Mouse (Mus musculus) cerebellum, postnatal 10 days (tissue): ENCODE measurements around the gene Adamts18.
A peak's percentile ranks its signal among the peaks of the same experiment; 100 is the strongest.

Experiments used
- DNase-seq, 2 experiments: peaks; one replicate each; pipeline ENCODE4 v3.0.0; 2021; ENCODE audit warnings: mixed read lengths in 2 of 2

The Adamts18 gene

GRCm38 (mm10) chr8:113753153-113753552 is 95.4 kb downstream of the Adamts18 start:
- no peak for DNase-seq

- no peak for DNase-seq
These were observed 96.2 kb downstream of the Adamts18 start for GRCm38 (mm10) chr8:113752349-113752748.

GRCm38 (mm10) chr8:113735496-113736060 is 113.0 kb downstream of the Adamts18 start:
- DNase-seq: no peak

- no peak for DNase-seq
These were observed 123.2 kb downstream of the Adamts18 start for GRCm38 (mm10) chr8:113725331-113725730.

DNA sequence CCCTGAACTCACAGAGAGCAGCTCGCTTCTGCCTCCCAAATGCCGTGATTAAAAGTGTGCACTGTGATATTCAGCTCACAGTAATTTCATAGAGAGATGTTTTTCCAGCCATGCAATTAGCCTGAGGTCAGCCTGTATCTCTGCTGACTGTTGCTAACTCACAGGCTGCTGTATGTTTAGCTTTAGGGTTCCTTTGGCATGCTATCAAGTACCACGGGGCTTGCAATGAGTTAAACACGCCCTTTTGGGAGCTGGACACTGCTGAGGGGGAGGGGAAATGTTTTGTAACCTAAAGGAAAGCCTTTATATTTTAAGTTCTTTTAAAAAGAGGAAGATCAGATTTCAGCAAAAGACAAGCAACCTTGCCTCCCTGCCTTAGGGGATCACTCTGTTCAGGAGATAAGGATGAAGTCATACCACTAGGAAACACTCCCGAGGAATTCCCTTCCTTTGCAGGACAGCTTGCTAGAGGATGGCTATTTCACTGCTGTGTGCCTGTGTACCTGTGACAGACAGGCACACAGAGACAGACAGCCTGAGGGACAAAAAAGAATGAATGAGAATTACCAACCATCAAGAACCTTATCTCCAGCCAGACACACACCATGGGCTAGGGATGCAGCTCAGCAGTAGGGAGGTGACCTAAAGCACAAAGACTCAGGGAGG is 124.5 kb downstream of the Adamts18 start:
- DNase-seq: no peak

- peak; percentile 32 to 38 for DNase-seq
These were observed 127.1 kb downstream of the Adamts18 start for GRCm38 (mm10) chr8:113721459-113721858.

- peak; percentile 33 to 43 for DNase-seq
These were observed 143.6 kb downstream of the Adamts18 start for GRCm38 (mm10) chr8:113704968-113705367.

DNA sequence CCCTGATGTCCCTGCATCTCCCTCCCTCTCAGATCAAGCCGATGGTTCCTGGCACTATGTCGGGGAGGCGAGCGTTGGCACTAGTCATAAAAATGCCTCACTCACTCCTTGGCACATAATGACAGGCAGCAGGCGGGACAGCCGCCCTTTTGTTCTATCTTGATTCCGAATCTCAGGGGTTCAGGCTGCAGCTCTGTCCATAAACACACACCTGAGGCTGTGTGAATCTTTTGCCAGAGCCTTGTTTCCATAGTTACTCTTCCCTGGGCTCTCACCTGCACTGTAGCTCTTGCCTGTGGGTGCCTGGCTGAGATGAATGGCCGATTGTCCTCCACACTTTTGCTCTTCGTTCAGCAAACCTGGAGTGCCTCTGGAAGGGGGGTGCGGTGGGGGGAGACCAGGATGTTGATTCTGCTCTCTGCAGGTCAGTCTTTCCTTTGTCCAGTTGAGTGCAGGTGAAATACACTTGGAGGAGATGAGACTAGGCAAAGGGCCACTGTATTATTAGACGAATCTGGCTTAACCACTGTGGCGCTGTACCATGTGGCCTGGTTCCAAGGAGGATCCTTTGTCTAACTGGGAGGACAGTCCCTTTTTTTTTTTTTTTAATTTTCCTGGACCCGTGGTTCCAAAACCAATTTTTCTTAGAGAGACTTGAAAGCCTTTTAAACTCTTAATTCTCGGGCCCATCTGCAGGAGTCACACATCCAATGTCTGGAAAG is 156.8 kb downstream of the Adamts18 start:
- peak; percentile 86 for DNase-seq

- no peak for DNase-seq
These were observed 160.0 kb downstream of the Adamts18 start for GRCm38 (mm10) chr8:113688543-113688915.

DNA sequence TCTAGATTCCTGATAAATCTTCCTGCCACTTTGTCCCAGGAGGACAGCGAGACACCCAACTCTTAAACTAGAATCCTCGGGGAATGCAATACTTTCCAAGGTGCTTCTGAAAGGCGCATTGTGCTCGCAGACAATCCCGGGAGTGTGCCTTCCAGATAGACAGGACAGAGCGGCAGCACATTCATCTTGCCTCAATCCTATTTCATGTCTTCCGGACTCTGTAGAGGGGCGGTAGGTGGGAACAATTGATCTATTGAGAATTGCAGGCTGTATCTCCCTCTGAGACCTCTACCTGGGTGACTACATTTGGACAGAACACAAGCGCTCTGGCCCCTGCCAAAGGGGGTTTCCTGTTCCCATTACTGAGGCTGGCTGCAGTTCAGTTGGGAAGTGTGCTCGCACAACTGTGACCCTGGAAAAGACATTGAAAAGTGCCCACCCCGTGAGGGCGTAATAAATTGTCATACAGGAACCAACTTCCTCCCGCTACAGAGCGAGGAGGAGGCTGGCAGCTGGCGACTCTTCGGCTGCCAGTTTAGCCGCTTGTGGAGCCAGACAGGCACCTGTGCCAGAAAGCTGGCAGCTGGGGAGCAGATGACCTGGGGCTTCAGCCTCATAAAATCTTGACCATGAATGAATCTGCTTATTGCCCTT is 160.5 kb downstream of the Adamts18 start:
- peak; percentile 86 to 91 for DNase-seq

DNA sequence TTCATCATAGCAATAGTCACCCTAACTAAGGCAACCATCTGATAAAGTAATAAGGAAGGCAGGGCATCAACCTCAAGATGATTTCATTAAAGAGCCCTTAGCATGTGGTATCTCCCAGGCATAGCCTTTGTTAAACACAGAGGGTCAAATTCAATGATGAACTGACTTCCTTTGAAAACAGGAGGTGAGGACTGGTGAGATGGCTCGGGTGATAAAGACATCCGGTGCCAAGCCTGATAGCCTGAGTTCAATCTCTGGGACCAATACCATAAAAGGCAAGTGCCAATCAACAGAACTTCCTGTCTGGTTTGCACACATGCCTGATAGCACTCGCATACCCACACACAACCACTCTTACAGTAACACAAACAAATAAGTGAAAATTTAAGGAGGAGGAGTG is 169.2 kb downstream of the Adamts18 start:
- no peak for DNase-seq

DNA sequence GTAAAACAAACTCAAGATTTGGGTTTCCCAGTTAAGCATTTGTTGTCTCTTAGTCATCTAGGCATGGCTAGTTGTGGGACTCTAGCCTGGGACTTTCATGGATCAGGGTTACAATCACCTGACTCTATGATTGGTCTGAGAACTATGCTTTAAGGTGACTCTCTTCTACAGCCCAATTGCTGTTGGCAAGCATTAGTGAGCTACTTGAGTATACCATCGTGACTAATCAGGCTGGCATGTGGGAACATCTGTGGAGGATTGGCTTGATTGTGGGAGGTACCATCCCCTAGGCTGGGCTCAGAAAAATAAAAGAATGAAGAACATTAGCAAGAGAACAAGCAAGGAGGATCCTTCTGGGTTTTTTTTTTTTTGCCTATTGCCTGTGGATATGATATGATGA is 171.7 kb downstream of the Adamts18 start:
- no peak for DNase-seq

- DNase-seq: no peak
These were observed 173.3 kb downstream of the Adamts18 start for GRCm38 (mm10) chr8:113675281-113675680.

DNA sequence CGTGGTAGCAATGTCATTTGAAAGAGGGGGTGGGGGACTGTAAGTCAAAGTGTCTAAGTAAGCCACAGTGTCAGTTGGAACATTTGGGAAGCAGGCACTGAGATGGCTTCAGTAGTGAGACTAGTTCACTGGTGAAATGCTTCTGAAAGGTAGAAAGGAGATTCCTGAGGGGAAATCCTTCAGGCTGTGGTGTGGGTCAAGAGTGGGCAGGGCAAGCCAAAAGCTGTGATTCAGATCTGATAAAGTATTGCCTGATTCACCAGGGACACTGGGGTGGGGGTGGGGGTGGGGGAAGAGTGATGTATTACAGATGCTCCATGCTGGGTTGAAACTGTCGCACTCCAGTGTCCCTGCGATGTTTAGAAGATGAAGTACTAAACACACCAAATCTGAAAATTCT is 173.9 kb downstream of the Adamts18 start:
- DNase-seq: no peak

DNA sequence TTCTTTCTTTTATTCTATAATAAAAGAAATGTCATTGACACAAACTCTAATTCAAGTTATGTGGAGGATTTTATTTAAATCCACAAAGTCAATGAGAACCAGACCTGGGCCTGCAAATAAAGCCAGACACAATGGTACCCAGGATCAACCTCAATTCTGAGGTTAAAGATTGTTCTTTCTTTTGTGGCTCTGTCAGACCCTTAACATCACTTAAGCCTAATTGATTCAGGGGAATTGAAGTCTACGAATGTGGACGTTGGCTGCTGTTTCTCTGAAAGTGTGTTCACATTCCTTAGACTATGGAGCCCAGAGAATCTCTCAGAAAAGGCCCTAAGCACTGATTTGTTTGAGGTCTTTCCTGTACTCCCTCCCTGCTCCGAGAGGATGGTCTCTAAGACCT is 175.2 kb downstream of the Adamts18 start:
- DNase-seq: no peak

- DNase-seq: peak; percentile 69 to 73
These were observed 175.8 kb downstream of the Adamts18 start for GRCm38 (mm10) chr8:113672599-113673255.

DNA sequence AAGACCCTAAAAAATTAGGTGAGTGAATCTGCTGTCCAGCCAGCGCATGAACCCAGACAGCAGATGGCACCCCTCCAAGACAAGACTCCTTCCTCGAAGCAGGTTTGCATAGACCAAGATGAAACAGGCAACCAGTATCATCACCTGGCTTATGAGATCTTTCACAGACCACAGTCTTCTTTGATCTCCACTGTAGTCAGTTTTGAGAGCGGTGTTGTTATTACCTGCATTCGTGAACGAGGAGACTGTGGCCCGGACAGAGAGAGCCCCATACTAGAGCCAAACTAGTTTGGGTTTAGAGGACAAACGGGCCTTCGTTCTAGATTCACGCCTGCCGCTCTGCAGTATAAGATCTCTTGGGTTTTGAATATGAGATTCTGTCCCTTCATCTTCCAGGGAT is 178.6 kb downstream of the Adamts18 start:
- peak; percentile 34 to 39 for DNase-seq

DNA sequence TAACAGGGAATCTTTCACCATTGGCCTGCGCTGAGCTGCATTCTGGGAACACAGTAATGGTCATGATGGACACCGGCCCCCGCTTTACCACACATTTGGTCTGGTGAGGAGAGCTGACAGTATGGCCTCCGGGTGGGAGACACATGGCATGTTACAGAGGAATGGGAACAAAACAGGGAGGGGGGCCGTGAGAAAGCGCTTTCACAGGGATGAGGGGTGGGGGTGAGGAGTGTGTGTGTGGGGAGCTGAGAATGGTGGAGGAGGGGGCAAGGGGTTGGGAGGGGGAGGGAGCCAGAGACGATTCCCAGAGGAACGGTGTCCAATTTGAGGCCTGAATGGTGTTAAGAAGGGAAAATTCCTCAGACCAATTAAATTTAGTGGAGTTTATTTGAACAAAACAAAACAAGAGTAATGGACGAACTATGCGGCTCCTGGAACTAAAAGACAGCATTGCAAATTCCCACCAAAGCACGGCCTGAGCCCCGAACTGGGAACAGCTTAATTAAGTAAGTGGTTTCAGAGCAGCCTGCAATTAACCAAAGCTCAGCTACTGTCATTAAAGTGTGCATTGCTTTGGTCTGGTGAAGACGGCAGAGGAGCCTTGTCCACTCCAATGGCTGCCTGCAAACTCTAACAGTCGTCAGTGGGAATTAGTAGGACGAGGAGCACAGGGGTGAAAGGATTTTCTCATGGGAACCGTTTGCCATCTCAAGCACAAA is 181.7 kb downstream of the Adamts18 start:
- no peak for DNase-seq

GRCm38 (mm10) chr8:113665951-113666350 is 182.6 kb downstream of the Adamts18 start:
- DNase-seq: no peak

DNA sequence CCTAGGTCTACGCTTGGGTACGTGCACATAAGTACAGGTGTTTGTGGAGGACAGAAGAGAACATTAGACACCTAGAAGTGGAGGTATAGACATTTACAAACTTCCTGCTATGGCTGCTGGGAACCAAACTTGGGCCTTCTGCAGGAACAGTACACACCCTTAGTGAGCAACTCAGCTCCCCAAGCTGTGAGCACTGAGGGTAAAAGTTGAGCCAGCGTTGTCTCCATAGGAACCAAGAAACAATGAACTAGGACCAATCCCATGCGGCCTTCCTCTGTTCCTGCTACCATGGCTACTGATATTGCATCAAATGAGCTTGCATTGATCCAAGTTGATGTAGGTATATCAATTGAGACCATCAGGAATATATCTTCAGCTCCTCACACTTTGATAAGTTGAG is 183.5 kb downstream of the Adamts18 start:
- DNase-seq: no peak

DNA sequence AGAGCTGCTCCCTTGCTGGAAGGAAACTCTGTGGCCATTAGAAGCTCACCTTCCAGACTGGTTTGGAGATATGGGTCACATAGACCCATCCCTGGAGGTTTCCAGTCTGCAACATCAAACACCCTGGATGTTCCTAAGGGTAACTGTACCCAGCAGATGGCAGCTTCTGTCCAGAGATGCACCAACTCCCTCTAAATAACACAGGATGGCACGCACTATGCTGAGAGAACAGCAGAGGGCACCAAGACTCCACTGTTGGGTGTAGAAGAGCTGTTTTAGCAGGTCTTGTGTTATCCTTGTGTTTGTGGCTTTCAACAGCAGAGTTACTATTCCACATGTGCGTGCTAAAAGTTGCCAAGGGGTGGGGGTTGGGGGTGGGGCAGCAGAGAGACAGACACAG is 184.0 kb downstream of the Adamts18 start:
- DNase-seq: peak; percentile 95

- no peak for DNase-seq
These were observed 188.4 kb downstream of the Adamts18 start for GRCm38 (mm10) chr8:113660128-113660527.
